Mouse (Mus musculus): ENCODE data around the gene Hpse2. TPM values are rescaled to one million over a fixed set of nuclear protein-coding genes. Genes with fewer than 3 reads are reported as not detected.

The Hpse2 gene
- polyA plus RNA-seq, 1 experiment from 2014 or later, result 0.05 TPM

DNA sequence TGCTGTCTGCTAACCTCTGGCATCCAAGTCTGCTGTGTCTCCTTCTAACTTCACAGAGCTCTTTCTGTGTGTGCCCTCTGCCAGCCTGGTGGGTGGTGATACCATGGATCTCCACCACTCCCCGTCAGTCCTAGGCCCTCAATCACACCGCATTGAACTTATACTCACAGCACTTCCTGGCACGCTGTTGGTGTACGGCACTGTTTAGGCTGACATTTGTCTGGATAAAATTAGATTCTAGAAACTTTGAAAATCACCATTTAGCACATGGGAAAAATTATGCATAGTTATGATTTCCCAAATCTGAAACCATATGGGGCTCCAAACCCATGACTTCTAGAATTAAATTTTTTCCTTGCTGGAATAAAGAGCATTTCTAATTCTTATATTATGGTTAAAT lies 478.4 kb downstream of the Hpse2 start:
- H3K36me3 ChIP-seq (ENCODE audit: control insufficient read depth, insufficient read depth, low read length), result no peaks in the 10 kb centered on the region
- no peak for DNase-seq (ENCODE audit: low spot score)
- no peak overlapping the region for H3K9ac ChIP-seq (ENCODE audit: low read depth, low read length)
- no peaks in the 10 kb centered on the region for H3K4me1 ChIP-seq (replicated peaks; ENCODE audit: control insufficient read depth, insufficient read depth, low read length)
- no peak overlapping the region for H3K4me3 ChIP-seq (ENCODE audit: low read depth, low read length)
- no peaks in the 10 kb centered on the region for H3K9me3 ChIP-seq (ENCODE audit: control insufficient read depth, low read length)
- no peaks in the 10 kb centered on the region for H3K27me3 ChIP-seq (replicated peaks; ENCODE audit: control insufficient read depth, insufficient read depth, low read length)
- ATAC-seq (replicated peaks; ENCODE audit: low FRiP score), result no peak
- no peak overlapping the region for H3K27ac ChIP-seq (ENCODE audit: low read depth, low read length)
- H3K4me2 ChIP-seq, result no peak overlapping the region
- 89% methylated on average over 4 of the region's 4 CpGs for WGBS

DNA sequence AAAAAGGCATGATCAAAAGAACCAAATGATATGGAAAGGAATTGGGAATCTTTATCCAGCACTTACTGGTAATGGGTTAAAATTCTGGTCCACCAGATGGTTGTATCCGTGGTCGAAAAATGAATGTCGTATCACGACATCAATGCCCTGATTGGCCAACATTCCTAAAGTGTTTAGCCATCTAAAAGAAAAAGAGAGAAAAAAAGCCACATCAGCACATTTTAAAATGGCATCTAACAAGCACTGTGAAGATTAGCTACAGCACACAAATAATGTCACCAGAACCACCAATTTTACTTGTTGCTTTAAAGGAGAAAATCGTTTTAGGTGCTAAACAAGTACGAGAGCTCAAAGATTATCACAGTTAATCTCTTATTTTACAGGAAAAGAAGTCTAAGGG lies 479.6 kb downstream of the Hpse2 start:
- no peaks in the 10 kb centered on the region for H3K27me3 ChIP-seq (replicated peaks; ENCODE audit: control insufficient read depth, insufficient read depth, low read length)
- no peak overlapping the region for H3K9ac ChIP-seq (ENCODE audit: low read depth, low read length)
- no peak overlapping the region for H3K4me2 ChIP-seq
- DNase-seq (ENCODE audit: low spot score) (no peak), ATAC-seq (replicated peaks; ENCODE audit: low FRiP score) (no peak)
- H3K4me1 ChIP-seq (replicated peaks; ENCODE audit: control insufficient read depth, insufficient read depth, low read length), result no peaks in the 10 kb centered on the region
- no peak overlapping the region for H3K27ac ChIP-seq (ENCODE audit: low read depth, low read length)
- WGBS, result 79% methylated on average over 6 of the region's 6 CpGs
- no peaks in the 10 kb centered on the region for H3K9me3 ChIP-seq (ENCODE audit: control insufficient read depth, low read length)
- no peak overlapping the region for H3K4me3 ChIP-seq (ENCODE audit: low read depth, low read length)
- no peaks in the 10 kb centered on the region for H3K36me3 ChIP-seq (ENCODE audit: control insufficient read depth, insufficient read depth, low read length)

DNA sequence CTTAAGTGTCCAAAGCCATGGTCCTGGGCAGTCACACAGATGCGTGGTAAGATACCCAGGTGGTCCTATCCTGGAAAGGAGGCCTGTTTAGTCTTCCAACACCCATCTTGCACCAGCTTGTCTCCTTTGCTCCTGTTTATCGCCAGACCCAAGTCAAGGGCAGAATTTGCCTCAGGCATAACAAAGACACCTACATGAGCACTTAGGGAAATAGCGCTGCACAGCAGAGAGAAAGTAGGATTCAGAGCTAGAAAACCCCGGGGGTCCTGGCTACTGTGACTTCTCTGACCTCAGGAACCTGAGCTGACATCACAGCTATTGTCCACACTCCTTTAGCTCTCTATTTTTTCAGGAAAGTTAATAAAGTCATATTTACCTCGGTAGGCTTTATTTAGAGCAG lies 481.8 kb downstream of the Hpse2 start:
- Histone ChIP-seq H3K4me2 (no peak overlapping the region), H3K9me3 (ENCODE audit: control insufficient read depth, low read length) (no peaks in the 10 kb centered on the region), H3K27me3 (replicated peaks; ENCODE audit: control insufficient read depth, insufficient read depth, low read length) (no peaks in the 10 kb centered on the region), H3K4me3 (ENCODE audit: low read depth, low read length) (no peak overlapping the region), H3K36me3 (ENCODE audit: control insufficient read depth, insufficient read depth, low read length) (no peaks in the 10 kb centered on the region), H3K4me1 (replicated peaks; ENCODE audit: control insufficient read depth, insufficient read depth, low read length) (no peaks in the 10 kb centered on the region), H3K27ac (ENCODE audit: low read depth, low read length) (no peak overlapping the region), H3K9ac (ENCODE audit: low read depth, low read length) (no peak overlapping the region)
- no peak for DNase-seq (ENCODE audit: low spot score)
- ATAC-seq (replicated peaks; ENCODE audit: low FRiP score), result no peak
- 76% methylated on average over 5 of the region's 5 CpGs for WGBS

DNA sequence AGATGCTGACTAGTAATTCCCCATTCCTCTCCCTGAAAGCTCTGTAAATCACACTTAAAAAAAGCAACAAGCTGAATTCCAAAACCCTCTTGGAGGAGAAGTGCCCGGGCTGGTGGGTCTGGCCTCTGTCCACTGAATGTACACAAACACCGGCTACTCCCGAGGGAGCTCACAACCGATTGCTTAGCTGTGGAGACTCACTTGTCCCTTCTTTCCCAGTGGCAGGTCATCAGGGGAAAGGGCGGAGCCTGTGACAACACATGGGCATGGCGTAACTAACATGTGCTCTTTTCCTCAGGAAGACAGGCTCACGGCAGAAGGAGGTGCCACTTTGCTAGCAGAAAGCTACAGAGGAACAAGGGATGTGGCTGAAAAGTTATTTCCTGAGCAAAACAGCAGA lies 483.4 kb downstream of the Hpse2 start:
- no peaks in the 10 kb centered on the region for H3K4me1 ChIP-seq (replicated peaks; ENCODE audit: control insufficient read depth, insufficient read depth, low read length)
- DNase-seq (ENCODE audit: low spot score) (no peak), ATAC-seq (replicated peaks; ENCODE audit: low FRiP score) (no peak)
- H3K4me3 ChIP-seq (ENCODE audit: low read depth, low read length), result no peak overlapping the region
- H3K27me3 ChIP-seq (replicated peaks; ENCODE audit: control insufficient read depth, insufficient read depth, low read length), result no peaks in the 10 kb centered on the region
- 57% methylated on average over 7 of the region's 7 CpGs for WGBS
- H3K27ac ChIP-seq (ENCODE audit: low read depth, low read length), result no peak overlapping the region
- H3K9ac ChIP-seq (ENCODE audit: low read depth, low read length), result no peak overlapping the region
- H3K4me2 ChIP-seq, result no peak overlapping the region
- H3K36me3 ChIP-seq (ENCODE audit: control insufficient read depth, insufficient read depth, low read length), result no peaks in the 10 kb centered on the region
- no peaks in the 10 kb centered on the region for H3K9me3 ChIP-seq (ENCODE audit: control insufficient read depth, low read length)

DNA sequence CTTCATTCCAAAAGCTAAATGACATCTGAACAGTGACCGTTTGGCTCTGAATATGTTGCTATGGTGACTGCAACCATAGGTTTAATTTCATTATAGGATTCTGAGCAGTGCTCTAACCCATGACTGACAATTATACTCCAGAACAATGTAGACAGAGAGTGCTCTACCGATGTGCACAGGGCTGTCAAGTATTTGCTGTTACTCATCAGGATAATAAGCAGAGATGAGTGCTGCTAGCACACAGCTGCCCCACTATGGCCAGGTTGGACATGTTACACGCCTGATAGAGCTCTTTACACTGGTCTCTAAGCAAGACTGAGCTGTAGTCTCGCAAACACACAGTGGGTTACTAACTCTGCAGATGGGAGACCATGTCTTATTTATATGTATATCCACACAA lies 483.9 kb downstream of the Hpse2 start:
- no peak for ATAC-seq (replicated peaks; ENCODE audit: low FRiP score)
- no peak overlapping the region for H3K9ac ChIP-seq (ENCODE audit: low read depth, low read length)
- H3K4me1 ChIP-seq (replicated peaks; ENCODE audit: control insufficient read depth, insufficient read depth, low read length), result no peaks in the 10 kb centered on the region
- DNase-seq (ENCODE audit: low spot score), result no peak
- H3K4me2 ChIP-seq, result no peak overlapping the region
- H3K9me3 ChIP-seq (ENCODE audit: control insufficient read depth, low read length), result no peaks in the 10 kb centered on the region
- no peaks in the 10 kb centered on the region for H3K27me3 ChIP-seq (replicated peaks; ENCODE audit: control insufficient read depth, insufficient read depth, low read length)
- H3K4me3 ChIP-seq (ENCODE audit: low read depth, low read length), result no peak overlapping the region
- no peak overlapping the region for H3K27ac ChIP-seq (ENCODE audit: low read depth, low read length)
- H3K36me3 ChIP-seq (ENCODE audit: control insufficient read depth, insufficient read depth, low read length), result no peaks in the 10 kb centered on the region
- 81% methylated on average over 4 of the region's 4 CpGs for WGBS

DNA sequence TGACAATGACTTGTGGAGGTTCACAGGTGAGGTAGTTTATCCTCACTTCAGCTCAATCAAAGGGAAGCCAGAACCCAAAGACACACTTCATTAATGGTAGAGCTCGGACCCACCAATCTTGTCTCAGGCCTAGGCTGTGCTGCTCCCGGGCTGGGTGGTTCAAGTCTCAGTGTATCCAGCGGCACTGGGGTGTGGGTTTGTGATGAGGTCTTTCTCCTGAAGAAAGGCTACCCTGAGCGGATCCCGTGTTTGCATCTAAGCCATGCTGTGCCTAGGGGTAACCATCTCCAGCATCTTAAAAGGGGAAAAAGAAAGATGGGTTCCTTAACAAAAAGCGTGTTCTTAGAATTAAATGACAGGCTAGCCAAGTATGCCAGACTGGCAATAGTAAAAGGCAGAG lies 484.3 kb downstream of the Hpse2 start:
- ATAC-seq (replicated peaks; ENCODE audit: low FRiP score), result no peak
- H3K4me3 ChIP-seq (ENCODE audit: low read depth, low read length), result no peak overlapping the region
- H3K4me2 ChIP-seq, result no peak overlapping the region
- H3K27ac ChIP-seq (ENCODE audit: low read depth, low read length), result no peak overlapping the region
- WGBS, result 83% methylated on average over 6 of the region's 6 CpGs
- H3K9ac ChIP-seq (ENCODE audit: low read depth, low read length), result no peak overlapping the region
- H3K27me3 ChIP-seq (replicated peaks; ENCODE audit: control insufficient read depth, insufficient read depth, low read length), result no peaks in the 10 kb centered on the region
- H3K4me1 ChIP-seq (replicated peaks; ENCODE audit: control insufficient read depth, insufficient read depth, low read length), result no peaks in the 10 kb centered on the region
- DNase-seq (ENCODE audit: low spot score), result no peak
- no peaks in the 10 kb centered on the region for H3K36me3 ChIP-seq (ENCODE audit: control insufficient read depth, insufficient read depth, low read length)
- no peaks in the 10 kb centered on the region for H3K9me3 ChIP-seq (ENCODE audit: control insufficient read depth, low read length)

DNA sequence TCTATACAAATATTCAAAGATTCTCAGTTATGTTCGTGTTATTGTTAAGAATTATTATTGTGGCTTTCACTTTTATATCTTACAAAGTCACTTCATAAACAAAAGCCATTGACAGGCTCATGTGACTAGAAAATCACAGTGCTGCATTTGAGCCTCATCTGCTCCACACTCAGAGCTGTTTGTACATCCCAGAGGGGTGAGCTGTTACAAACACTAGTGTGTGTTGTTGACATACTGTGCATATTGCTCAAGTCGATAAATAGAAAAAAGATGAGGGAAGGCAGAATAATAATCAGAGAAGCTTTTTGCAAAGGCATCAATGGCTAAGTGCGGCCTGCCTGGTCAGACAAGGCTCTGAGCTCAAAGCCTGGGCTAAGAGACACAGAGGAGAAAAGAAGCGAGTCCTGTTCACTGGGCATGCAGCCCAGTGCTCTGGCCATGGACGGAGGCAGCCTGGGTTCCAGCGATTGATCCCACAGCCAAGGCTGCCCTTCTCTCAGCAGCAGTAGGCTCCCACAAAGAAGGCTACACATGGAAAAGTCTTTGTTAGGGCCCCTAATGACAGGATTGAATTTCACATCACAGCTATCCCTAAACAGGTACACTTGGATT lies 485.6 kb downstream of the Hpse2 start:
- no peak overlapping the region for H3K27ac ChIP-seq (ENCODE audit: low read depth, low read length)
- no peaks in the 10 kb centered on the region for H3K27me3 ChIP-seq (replicated peaks; ENCODE audit: control insufficient read depth, insufficient read depth, low read length)
- no peaks in the 10 kb centered on the region for H3K4me1 ChIP-seq (replicated peaks; ENCODE audit: control insufficient read depth, insufficient read depth, low read length)
- H3K9ac ChIP-seq (ENCODE audit: low read depth, low read length), result no peak overlapping the region
- no peaks in the 10 kb centered on the region for H3K36me3 ChIP-seq (ENCODE audit: control insufficient read depth, insufficient read depth, low read length)
- no peak overlapping the region for H3K4me3 ChIP-seq (ENCODE audit: low read depth, low read length)
- 76% methylated on average over 6 of the region's 6 CpGs for WGBS
- no peaks in the 10 kb centered on the region for H3K9me3 ChIP-seq (ENCODE audit: control insufficient read depth, low read length)
- DNase-seq (ENCODE audit: low spot score) (no peak), ATAC-seq (replicated peaks; ENCODE audit: low FRiP score) (no peak)
- H3K4me2 ChIP-seq, result no peak overlapping the region

DNA sequence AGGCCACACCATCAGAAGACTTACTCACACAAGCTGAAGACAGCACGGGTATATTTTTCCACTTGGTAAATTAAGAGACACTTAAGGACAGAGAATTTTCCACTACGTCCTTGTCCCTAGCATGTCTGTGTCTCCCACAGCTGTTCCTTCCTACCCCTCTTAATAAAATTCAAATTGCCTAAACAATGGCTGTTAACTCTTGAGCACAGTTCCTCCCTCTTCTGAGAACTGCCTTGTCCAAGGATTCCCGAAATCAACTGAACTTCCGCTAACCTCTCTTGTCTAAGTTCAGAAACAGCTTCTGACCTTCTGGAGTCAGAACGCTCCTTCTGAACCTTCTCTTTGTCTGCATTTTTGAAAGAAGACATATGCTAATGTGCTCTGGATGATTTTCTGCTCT lies 496.6 kb downstream of the Hpse2 start:
- Histone ChIP-seq H3K4me1 (replicated peaks; ENCODE audit: control insufficient read depth, insufficient read depth, low read length) (no peaks in the 10 kb centered on the region), H3K27me3 (replicated peaks; ENCODE audit: control insufficient read depth, insufficient read depth, low read length) (no peaks in the 10 kb centered on the region), H3K9ac (ENCODE audit: low read depth, low read length) (no peak overlapping the region), H3K27ac (ENCODE audit: low read depth, low read length) (no peak overlapping the region), H3K4me3 (ENCODE audit: low read depth, low read length) (no peak overlapping the region), H3K4me2 (no peak overlapping the region), H3K36me3 (ENCODE audit: control insufficient read depth, insufficient read depth, low read length) (no peaks in the 10 kb centered on the region), H3K9me3 (ENCODE audit: control insufficient read depth, low read length) (no peaks in the 10 kb centered on the region)
- DNase-seq (ENCODE audit: low spot score), result no peak
- ATAC-seq (replicated peaks; ENCODE audit: low FRiP score), result no peak
- WGBS, result 66% methylated on average over 5 of the region's 5 CpGs

DNA sequence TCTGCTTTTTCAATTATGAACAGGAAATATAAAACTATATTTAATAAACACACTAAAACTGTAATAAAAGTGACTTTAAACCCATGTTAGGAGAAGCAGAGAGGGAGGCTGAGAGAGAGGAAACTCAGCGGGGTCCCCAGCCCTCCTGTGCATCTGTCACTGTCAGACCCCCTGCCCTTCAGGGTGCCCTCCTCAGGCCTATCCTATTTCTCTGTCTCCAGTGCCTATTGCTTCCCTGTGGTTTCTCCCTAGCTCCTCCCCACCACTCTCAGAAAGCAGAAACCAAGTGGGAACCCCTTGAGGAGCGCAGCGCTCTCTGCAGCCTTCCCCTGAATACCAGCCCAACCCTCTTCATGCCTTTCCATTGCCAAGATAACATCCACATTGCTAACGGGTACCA lies 510.5 kb downstream of the Hpse2 start:
- Histone ChIP-seq H3K4me3 (ENCODE audit: low read depth, low read length) (no peak overlapping the region), H3K4me1 (replicated peaks; ENCODE audit: control insufficient read depth, insufficient read depth, low read length) (no peaks in the 10 kb centered on the region), H3K4me2 (no peak overlapping the region), H3K27me3 (replicated peaks; ENCODE audit: control insufficient read depth, insufficient read depth, low read length) (no peaks in the 10 kb centered on the region), H3K9me3 (ENCODE audit: control insufficient read depth, low read length) (no peaks in the 10 kb centered on the region), H3K27ac (ENCODE audit: low read depth, low read length) (no peak overlapping the region), H3K36me3 (ENCODE audit: control insufficient read depth, insufficient read depth, low read length) (no peaks in the 10 kb centered on the region), H3K9ac (ENCODE audit: low read depth, low read length) (no peak overlapping the region)
- no peak for ATAC-seq (replicated peaks; ENCODE audit: low FRiP score)
- no peak for DNase-seq (ENCODE audit: low spot score)
- WGBS, result 52% methylated on average over 4 of the region's 4 CpGs
